Mouse (Mus musculus): ENCODE results near the gene Npas2.

Gene Npas2

DNA sequence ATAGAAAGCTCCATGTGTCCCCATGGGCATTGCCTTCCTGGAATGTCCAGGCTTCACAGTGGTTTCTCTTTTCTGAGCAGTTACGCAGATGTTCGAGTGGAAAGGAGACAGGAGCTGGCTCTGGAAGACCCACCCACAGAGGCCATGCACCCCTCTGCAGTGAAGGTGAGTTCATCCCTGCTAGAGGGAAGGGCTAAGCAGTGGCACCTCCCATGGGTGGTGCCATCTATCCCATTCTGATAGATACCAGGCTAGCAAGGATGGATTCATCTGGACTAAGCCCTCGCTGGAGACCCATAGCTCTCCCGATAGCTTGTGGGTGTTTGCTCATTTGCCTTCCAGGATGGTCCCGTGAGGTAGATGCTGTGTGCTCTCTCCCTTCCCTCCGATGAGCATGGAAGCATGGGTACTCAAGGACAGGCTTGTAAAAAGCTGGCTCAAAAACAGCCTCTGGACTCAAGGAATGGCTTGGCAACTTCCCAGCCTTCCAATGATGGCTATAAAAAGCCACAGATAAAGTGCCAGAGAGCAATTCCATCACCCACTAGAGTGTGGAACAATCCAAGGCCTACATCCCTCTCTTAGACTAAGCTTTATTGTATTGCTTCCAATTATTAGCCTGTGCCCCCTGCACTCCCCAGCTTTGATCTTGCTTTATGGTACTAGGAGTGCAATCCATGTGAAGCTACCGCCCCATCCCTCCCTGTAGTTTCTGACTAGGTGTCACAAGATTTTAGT is 137.5 kb downstream of the Npas2 start:
- in situ Hi-C loops (cut with MseI, MboI) = loop anchor here in 1 of 2 experiments (10.0 kb wide), 1 partner anchor 106 kb away; no protein-coding TSS in a partner anchor

DNA sequence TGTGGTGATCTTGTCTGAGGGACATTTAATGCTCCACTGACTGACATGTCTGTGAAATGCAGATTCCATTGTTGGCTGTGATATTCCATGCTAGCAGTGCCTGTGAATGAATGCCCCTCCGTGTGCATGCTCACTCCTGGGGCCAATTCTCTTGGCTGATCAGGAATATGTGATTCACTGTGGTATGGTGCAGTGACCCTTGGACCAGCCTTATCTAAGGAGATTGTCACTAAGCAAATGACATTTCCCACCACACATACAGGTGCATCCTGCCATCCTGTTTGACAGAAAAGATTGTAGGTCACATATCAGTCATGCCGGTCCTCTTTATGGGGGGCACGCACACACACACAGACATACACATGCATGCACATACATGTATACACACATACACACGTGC is 138.9 kb downstream of the Npas2 start:
- in situ Hi-C loops (cut with MseI, MboI) = loop anchor here in 1 of 2 experiments (10.0 kb wide), 1 partner anchor 108 kb away; no protein-coding TSS in a partner anchor

DNA sequence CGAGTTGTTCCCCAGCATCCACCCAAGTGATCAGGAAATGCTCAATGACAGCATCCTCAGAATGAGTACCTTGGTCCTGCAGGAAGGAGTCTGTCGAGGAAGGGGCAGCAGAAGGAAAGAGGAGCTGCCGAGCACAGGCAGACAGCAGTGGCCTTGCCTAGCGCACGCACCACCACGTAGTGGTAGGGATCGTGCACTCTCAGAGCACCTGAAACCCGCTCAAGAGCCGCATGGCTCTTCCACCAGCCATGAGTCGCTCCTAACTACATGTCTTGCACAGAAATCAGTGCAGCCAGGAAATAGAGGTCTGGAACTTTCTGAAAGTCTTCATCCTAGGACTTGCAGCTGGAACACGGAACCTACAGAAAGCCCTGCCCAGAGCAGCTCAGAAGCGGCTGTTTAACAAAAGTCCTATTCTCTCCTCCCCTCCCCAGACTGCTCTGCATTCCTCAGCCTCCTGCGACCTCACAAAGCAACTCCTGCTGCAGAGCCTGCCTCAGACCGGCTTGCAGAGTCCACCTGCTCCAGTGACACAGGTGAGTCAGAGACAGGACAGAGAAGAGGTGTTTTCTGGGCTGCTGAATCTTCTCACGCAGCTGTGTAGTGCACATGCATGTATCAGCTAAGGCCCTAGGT is 142.1 kb downstream of the Npas2 start:
- in situ Hi-C loops (cut with MseI, MboI) = loop anchor here in 1 of 2 experiments (10.0 kb wide), 1 partner anchor 111 kb away; no protein-coding TSS in a partner anchor

DNA sequence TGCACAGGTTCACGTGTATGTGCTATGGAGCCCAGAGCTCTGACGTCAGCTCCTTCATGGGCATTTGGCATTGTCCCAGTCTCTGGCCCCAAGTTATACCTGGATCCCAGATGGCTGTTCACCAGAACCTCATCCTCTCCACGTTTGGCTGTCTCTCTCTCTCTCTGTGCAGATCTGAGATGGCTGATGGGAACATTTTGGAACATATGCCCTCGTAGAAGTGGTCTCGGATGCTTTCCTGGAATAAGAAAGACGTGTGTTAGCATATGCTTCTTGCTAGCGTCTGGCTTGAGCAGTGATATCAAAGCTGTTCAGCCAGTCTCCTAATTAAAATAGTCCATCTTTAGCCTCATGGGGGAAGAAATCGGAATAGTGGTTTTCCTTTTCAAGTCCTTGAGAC is 143.3 kb downstream of the Npas2 start:
- in situ Hi-C loops (cut with MseI, MboI) = loop anchor here in 1 of 2 experiments (10.0 kb wide), 1 partner anchor 112 kb away; no protein-coding TSS in a partner anchor

DNA sequence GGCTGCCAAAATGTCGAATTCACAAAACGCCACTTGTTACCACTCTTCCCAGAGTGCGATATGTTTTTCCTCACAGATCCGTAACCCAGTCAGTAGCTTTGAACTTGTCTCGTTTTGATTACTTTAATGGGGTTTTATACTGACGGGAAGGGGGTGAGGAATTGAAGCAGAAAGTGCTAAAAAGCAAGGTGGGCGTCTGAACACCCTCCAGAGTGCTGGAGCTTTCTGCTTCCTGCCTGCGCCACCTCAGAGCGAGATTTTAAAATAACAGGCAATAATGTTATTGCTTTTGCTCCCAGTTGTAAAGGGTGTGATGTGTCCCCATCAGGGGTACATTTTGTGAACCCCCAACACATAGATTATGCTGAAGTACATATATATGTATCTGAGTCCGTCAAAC is 145.3 kb downstream of the Npas2 start:
- in situ Hi-C loops (cut with MseI, MboI) = loop anchor here in 1 of 2 experiments (10.0 kb wide), 1 partner anchor 114 kb away; no protein-coding TSS in a partner anchor

DNA sequence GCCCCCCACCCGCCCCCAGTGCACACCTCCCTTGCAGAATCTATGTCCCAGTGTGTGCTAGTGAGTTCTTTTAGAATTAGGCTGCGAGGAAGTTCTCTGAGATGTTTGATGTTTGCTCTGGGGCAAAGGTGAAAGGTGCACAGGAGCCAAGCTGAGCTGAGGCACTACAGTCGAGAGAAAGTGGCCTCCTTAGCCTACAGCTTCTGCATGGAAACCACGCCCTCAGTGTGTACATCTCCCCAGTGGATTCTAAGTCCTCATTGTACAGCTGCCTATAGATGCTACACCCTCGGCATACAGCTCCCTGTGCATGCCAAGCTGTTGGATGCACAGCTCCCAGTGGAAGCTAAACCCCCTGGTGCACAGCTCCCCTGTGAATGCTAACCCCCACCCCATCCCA is 145.9 kb downstream of the Npas2 start:
- in situ Hi-C loops (cut with MseI, MboI) = loop anchor here in 1 of 2 experiments (10.0 kb wide), 1 partner anchor 115 kb away; no protein-coding TSS in a partner anchor

DNA sequence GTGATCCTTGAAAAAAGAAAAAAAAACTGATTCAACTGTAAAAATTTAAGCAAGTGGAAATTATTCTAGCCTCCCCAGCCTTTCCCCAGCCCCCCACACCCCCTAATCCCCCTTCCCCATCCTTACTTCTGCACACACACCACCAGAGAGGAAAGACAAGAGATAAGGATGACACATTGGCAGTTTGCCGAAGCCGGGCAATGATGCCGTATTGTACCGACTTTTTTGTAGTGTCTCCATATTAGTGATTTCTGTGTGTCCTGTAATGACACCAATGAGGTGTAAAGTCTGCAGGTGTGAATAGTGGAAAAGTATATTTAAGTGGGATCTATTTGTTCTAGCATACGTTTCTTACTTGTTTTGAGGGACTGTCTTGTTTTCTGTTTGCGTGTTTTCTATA is 146.6 kb downstream of the Npas2 start:
- in situ Hi-C loops (cut with MseI, MboI) = loop anchor here in 1 of 2 experiments (5.0 kb wide), 1 partner anchor 123 kb away; no protein-coding TSS in a partner anchor

DNA sequence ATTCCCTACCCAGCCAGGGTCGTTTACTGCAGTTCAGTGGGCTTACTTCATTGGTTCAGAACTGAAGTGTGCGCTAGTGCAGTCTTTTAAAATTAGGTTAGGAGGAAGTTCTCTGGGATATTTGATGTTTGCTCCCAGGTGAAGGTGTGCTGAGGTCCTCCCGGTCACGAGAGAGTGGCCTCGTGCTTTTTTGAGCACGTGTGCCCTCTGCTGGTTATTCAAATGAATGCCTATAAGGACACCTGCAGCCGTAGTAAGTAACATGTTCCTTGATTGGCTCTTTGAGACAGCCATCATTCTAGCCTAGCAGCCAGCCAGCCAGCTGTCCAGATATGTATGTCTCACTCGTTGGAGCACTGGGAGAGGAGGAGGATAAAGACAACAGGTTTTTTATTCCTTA is 147.1 kb downstream of the Npas2 start:
- in situ Hi-C loops (cut with MseI, MboI) = loop anchor here in 1 of 2 experiments (5.0 kb wide), 1 partner anchor 123 kb away; no protein-coding TSS in a partner anchor

DNA sequence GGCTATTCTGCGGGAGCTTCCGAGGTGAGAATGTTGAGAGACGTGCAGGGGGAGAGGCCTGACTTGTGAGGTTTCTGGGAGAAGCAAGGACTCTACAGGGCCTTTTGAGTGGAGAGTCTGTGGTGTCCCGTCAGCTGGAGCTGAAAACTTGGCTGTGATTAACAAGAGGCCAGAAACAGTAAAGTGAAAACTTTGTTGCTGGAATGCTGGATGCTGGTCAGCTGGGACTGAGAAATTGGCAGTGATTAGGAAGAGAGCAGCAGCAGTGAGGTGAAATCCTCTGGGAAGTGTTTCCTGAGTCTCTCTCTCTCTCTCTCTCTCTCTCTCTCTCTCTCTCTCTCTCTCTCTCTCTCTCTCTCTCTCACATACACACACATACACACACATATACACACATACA is 148.3 kb downstream of the Npas2 start:
- in situ Hi-C loops (cut with MseI, MboI) = loop anchor here in 1 of 2 experiments (5.0 kb wide), 1 partner anchor 125 kb away; no protein-coding TSS in a partner anchor

DNA sequence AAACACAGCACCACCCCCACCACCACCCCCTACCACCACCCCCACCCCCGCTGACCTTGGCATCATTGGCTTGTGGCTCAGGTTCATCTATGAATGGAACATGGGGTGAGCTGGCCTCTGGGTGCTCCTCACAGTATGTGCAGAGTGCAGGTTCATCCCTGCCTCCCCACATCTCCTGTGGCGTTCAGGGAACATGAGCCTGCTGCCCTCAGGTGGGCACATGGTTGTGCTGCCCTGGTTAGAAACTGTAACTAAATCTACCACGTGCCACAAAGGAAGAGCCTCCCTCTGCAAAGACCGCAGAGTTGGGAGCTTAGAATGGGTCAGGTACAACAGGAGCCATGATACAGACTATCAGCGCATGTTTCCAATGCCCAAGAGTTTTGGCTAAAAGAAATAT is 149.7 kb downstream of the Npas2 start:
- in situ Hi-C loops (cut with MseI, MboI) = loop anchor here in 1 of 2 experiments (5.0 kb wide), 1 partner anchor 126 kb away; no protein-coding TSS in a partner anchor

DNA sequence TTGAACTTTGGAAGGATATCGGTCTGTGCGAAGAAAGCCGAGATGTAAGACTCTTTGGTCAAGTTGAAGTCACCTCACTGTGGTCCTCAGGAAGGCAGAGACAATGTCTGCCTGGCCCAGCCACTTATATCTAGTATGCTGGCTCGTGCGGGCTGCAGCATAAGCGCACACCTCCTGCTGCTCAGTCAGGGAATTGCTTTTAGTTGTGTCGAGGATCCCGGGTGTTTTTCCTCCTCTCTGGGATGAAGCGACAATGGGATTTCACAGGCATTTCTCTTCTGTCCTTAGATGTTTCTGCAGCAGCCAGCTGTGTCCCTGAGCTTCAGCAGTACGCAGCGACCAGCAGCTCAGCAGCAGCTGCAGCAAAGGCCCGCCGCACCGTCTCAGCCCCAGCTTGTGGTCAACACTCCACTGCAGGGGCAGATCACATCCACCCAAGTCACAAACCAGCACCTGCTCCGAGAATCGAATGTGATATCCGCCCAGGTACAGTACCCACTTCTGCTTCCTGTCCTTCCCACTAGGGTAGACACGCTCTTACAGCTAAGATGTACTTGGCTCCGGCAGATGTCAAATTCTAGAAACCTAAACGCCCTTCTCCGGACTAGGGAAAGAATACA is 151.6 kb downstream of the Npas2 start:
- in situ Hi-C loops (cut with MseI, MboI) = loop anchor here (5.0 kb wide), 3 partner anchors 128 to 343 kb away; no protein-coding TSS in a partner anchor

DNA sequence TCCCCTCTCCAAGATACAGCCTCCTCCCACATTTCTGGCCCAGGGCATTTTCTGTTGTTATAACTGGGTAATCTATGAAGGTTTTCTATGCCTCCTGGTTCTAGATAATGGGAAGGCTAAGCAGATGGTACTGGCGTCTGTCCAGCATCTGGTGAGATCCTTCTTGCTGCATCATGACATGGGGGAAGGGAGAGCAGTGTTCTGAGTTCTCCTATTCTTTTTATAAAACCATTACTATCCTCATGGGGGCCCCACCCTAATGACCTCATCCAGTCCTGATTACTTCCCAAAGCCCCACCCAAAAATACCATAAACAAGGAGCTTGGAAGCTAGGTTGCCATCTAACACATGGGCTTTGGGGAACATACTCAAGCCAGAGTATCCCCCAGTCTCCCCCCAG is 155.5 kb downstream of the Npas2 start:
- in situ Hi-C loops (cut with MseI, MboI) = loop anchor here (5.0 kb wide), 2 partner anchors 337 to 347 kb away; no protein-coding TSS in a partner anchor

DNA sequence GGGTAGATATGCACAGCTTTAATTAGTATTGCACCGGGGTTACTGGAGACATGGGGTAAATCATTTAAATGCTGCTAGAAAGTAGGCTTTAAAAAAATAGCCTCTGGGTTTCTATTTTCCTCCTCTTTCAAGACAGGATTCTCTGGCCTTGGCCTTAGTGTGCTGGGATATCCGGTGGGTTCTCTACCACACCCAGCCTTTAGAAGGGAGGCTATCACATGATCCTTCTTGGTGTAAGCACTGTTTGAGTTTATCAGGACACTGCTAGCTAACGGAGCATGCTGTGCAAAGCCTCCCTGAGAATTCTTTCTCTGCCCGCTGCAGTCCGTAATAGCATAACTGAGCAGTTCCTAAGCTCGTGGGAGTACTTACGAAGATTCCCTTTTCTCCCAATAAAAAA is 155.9 kb downstream of the Npas2 start:
- in situ Hi-C loops (cut with MseI, MboI) = loop anchor here (5.0 kb wide), 2 partner anchors 337 to 347 kb away; no protein-coding TSS in a partner anchor

DNA sequence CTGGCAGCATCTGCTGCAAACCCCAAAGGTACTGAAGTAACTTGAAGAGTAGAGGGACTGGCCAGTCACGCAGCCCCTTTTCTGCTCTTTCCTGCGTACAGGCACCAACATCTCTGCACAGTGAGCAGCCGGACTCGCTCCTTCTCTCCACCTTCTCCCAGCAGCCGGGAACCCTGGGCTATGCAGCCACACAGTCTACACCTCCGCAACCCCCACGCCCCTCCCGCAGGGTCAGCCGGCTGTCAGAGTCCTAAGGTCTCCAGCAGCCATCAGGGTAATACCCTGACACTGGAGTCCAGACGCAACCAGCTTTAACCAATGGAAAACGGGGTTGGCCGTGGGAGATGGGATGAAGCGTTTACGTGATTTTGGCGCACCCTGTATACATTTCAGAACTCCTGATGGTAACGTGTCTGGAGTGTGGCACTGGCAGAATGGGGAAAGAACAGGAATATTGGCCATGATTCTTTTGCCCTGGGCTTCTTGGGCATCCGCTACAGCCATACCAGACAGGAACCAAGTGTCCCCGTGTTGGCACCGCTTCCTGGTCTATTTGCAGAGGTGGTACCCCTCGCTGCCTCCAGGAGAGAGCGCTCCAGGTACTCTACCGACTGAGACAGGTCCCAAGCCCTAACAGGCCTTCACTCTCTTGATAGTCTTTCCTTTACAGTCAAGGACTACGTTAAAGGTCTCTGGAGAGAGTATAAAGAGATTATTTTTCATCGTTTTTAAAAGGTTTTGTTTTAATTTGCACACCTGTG is 168.4 kb downstream of the Npas2 start:
- in situ Hi-C loops (cut with MseI, MboI) = no loop called here

DNA sequence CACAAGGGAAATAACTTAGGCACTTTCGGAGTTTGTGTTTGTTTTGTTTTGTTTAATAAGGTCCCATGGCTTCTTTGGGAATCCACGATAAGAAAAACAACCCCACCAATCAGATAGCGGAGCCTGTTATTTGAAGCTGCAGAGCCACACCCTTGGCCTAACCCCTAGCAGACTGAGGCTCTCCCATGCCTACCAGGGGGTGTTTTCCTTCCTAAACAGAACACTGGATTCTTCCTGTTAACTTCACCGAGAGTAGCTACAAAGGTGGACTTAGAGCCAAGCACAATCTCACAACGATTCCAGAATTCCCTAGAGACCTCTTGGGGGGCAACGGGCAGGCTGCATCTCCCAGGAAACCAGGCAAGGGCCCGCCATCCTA is 169.0 kb downstream of the Npas2 start:
- in situ Hi-C loops (cut with MseI, MboI) = no loop called here

DNA sequence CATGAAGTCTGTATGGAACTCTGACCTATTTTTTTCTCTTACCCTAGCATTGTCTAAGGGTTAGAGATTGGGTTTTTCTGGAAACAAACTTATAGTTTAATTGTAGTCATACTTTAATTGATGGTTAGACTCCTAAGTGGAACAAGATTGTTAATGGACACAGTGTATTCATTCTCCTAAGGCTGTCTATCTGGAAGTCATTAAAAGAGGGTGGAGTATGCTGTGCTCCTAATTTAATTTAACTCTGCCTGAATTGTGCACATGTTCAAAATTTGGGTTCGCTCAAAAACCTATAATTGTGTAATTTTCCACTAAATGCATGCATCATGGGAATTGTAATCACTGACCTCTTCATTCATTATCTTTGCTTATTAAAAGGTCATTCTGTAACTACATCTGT is 172.0 kb downstream of the Npas2 start:
- in situ Hi-C loops (cut with MseI, MboI) = no loop called here

DNA sequence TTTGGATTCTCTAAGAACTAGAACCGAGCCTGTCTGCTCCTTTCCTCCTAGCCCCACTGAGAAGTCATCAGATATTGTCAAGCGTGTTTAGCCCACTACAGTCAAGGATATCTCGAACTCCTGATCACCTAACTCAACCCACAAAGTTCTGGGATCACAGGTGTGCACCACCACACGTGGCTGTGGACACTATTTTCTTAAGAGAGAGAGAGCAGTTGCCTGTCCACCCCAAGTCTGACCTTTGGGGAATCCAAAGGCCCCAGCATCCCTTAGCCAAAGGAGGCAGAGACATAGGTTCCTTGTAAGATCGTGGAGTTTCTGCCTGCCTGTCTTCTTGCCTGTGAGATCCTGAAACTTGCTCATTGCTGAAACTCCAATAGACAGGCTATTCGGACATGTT is 173.5 kb downstream of the Npas2 start:
- in situ Hi-C loops (cut with MseI, MboI) = no loop called here

DNA sequence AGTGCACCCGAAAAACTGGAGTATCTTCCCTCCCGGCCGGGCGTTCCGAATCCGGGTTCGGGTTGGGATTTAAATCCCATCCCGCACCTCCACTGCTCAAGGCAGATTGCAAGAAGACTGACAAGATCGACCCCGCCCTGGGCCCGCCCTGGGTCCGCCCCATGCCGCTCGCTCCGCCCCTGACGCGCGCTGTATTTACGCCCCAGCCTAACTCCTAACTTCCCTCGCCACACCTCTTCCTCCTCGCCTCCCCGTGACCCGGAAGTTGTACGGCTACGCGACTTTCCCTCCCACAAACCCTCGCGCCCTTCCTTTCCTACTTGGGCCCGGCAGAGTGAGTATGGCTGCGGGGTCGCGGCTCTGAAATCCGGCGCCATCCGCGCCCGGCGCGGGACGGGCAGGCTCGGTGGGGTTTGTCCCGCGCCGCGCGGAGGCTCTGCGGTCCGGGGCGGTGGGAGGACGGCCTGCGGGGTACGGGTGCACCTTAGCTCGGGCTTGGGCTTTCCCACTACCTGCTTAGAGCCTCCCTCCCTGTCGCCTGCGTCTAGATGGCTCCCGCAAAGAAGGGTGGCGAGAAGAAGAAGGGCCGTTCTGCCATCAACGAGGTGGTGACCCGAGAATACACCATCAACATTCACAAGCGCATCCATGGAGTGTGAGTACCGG is 174.2 kb downstream of the Npas2 start, which contains the start of gene Rpl31:
Gene Rpl31, plus strand, starts transcription at position 242 of the 666 bp plus-strand sequence.
- in situ Hi-C loops (cut with MseI, MboI) = no loop called here

DNA sequence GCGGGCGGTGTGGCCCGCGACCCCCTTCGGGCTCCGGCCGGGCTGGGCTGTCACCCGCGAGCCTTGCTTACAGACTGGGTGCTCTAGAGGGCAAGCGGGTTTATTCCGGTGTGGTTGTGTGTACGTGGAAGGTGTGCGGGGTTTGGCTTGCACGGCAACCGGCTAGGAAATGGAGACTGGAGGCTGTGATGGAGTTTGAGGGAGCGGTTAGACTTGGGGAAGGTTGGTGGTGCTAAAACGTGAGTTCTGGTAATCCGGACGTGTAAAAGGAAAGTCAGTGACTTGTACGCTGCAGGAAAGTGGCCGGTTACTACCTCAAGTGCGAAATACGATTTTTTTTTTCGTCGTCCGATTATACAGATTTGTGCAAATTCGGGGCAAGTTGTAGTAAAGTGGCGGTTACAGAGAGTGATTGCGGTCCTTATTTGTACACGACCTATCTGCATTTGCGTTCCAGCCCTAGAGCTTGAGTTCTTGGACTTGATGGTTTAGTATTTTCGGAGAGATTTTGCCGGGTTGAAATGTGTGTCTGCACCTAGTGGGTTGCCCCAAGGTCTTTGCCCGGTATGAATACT is 174.8 kb downstream of the Npas2 start:
- in situ Hi-C loops (cut with MseI, MboI) = no loop called here

DNA sequence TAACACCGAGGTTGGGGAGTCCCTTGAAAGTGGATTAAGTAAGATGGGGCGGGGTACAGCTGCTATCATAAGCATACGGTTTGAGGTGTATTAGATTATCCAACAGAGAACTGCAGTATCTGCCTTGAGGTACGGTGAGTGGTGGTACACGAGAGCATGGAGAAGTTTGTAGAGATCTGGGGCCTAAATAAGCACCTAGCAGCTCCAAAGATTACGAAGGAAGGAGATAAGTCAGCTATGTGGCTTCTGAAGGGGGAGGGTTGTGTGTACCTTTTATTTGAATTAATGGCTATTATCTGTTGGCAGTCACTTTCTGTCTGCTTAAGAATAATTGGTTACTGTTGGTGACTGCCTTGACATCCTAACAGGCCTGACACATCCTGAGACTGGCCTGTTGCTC is 176.9 kb downstream of the Npas2 start:
- in situ Hi-C loops (cut with MseI, MboI) = no loop called here
